Mouse (Mus musculus) erythroblast, embryonic 14.5 days (primary cell): Measurements from ENCODE around the gene Shb.

Experiments used
- GATA1 ChIP-seq: IDR thresholded peaks from 2 replicates; pipeline ENCODE4 v1.6.1; 2012; ENCODE audit warnings: low read length, inconsistent platforms, mixed read lengths
- TAL1 ChIP-seq: IDR thresholded peaks from 3 replicates; pipeline ENCODE4 v1.6.1; 2012; ENCODE audit warnings: low read length, inconsistent platforms, mixed read lengths

DNA sequence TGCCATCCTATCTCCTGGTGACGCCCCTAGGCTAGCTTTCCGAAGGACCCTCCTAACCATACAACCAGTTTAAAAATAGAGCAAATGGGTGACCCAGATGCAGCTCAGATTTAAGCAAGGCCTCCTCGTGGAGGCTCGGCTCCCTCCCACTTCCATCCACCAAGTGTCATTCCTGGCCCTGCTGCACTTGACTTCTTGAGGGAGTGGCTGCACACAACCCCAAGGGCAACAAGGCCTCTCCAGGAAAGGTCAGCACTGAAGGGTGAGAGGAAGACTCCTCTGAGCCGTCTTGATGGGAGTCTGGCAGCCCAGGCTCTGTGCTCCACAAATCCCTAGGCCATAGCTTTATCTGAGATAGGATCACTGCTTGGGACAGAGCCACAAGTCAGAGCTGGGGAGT is 25.7 kb downstream of the Shb start:
- TF ChIP-seq TAL1 (no peak), GATA1 (no peak)
